Mouse (Mus musculus) small intestine, adult 2 months (tissue): ENCODE data around the gene Ifna1. TPM values are rescaled to one million over a fixed set of nuclear protein-coding genes. Genes with fewer than 3 reads are reported as not detected.
A peak's percentile ranks its signal among the peaks of the same experiment; 100 is the strongest.

Experiments
- H3K27ac ChIP-seq: fragments of 200-500 bp; 2 replicates; pipeline ENCODE4 v1.5.1; 2012; ENCODE audit warnings: low read depth, low read length, control low read depth, inconsistent platforms; ENCODE audit not compliant: insufficient read depth
- H3K27me3 ChIP-seq: fragments of 200-500 bp; 2 replicates; pipeline ENCODE4 v1.6.1; 2012; ENCODE audit warnings: mild to moderate bottlenecking, moderate library complexity, low read length, inconsistent platforms; ENCODE audit not compliant: control insufficient read depth, insufficient read depth
- H3K36me3 ChIP-seq: fragments of 200-500 bp; 2 replicates; pipeline ENCODE4 v1.6.1; 2012; ENCODE audit warnings: mild to moderate bottlenecking, low read length, control low read depth, inconsistent platforms; ENCODE audit not compliant: control insufficient read depth, insufficient read depth
- H3K4me1 ChIP-seq: fragments of 200-500 bp; 2 replicates; pipeline ENCODE4 v1.6.1; 2012; ENCODE audit warnings: low read length, inconsistent platforms, mixed read lengths; ENCODE audit not compliant: control insufficient read depth, insufficient read depth, insufficient read length
- H3K4me3 ChIP-seq: fragments of 200-500 bp; 2 replicates; pipeline ENCODE4 v1.5.1; 2012; ENCODE audit warnings: low read depth, mild to moderate bottlenecking, control low read depth, inconsistent platforms, low read length, moderate library complexity
- CTCF ChIP-seq: fragments of 200-500 bp; IDR thresholded peaks from 2 replicates; pipeline ENCODE4 v1.5.1; 2012; ENCODE audit warnings: low read depth, mild to moderate bottlenecking, control low read depth, inconsistent platforms, low read length, moderate library complexity, mixed read lengths; ENCODE audit not compliant: insufficient replicate concordance, insufficient read length; ENCODE audit errors: extremely low read depth
- POLR2A ChIP-seq: fragments of 200-500 bp; IDR thresholded peaks from 2 replicates; pipeline ENCODE4 v1.6.1; 2012; ENCODE audit warnings: low read depth, mild to moderate bottlenecking, control low read depth, inconsistent platforms, low read length, moderate library complexity
- WGBS: fragments of 180-500 bp; shearing (Covaris S2); methylation state at CpG from one replicate; pipeline ENCODE4 v1.1.7; 2018; 5-methylcytosine and 5-hydroxymethylcytosine counted together
- polyA plus RNA-seq: library from polyadenylated mRNA; depleted of rRNA; stranded (reverse); fragments of >200 nt; gene quantifications from 2 replicates; pipeline ENCODE4 v1.2.3, GENCODE M21; 2012

Gene Ifna1
- polyA plus RNA-seq, 1 experiment, result not detected

- no peaks in the 10 kb centered on the region for H3K27me3 ChIP-seq
- no peak overlapping the region for H3K4me3 ChIP-seq
- H3K4me1 ChIP-seq, result no peaks in the 10 kb centered on the region; the same call in 1 of the 2 replicates
- H3K27ac ChIP-seq, result no peak overlapping the region
- H3K36me3 ChIP-seq, result no peaks in the 10 kb centered on the region
- TF ChIP-seq CTCF, result no peak
- no peak for TF ChIP-seq POLR2A
Observed at GRCm38 (mm10) chr4:88859214-88859613, 9.3 kb downstream of the Ifna1 start.

DNA sequence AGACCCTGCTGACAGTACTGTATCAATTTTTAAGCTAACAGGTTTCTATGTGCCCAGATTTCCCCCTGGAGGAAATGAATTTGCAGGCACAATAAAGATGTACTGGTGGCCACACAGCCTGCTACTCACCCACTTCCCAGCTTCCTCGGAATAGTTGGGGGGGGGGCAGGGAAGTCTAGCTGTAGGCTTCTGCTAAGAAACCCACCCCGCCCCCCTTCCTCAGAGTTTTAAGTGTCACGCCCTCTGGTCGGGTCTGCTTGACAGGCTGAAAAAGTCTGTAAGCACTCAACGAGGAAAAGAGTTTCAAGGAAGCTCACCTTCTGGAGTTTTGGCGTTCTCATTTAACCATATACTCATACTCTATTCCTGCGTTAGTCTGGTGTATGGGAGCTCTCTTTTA is 13.4 kb downstream of the Ifna1 start:
- Histone ChIP-seq H3K4me1 (no peaks in the 10 kb centered on the region), H3K27me3 (no peaks in the 10 kb centered on the region), H3K27ac (no peak overlapping the region), H3K4me3 (no peak overlapping the region), H3K36me3 (no peaks in the 10 kb centered on the region)
- WGBS, result 43% methylated on average over 7 of the region's 7 CpGs
- no peak for TF ChIP-seq POLR2A
- no peak for TF ChIP-seq CTCF

- WGBS, result 72% methylated on average over 9 of the region's 9 CpGs
- Histone ChIP-seq H3K27ac (no peak overlapping the region), H3K27me3 (no peaks in the 10 kb centered on the region), H3K36me3 (no peaks in the 10 kb centered on the region), H3K4me1 (no peaks in the 10 kb centered on the region), H3K4me3 (no peak overlapping the region)
- TF ChIP-seq POLR2A, result no peak
- no peak for TF ChIP-seq CTCF
Observed at GRCm38 (mm10) chr4:88864599-88864998, 14.7 kb downstream of the Ifna1 start.

DNA sequence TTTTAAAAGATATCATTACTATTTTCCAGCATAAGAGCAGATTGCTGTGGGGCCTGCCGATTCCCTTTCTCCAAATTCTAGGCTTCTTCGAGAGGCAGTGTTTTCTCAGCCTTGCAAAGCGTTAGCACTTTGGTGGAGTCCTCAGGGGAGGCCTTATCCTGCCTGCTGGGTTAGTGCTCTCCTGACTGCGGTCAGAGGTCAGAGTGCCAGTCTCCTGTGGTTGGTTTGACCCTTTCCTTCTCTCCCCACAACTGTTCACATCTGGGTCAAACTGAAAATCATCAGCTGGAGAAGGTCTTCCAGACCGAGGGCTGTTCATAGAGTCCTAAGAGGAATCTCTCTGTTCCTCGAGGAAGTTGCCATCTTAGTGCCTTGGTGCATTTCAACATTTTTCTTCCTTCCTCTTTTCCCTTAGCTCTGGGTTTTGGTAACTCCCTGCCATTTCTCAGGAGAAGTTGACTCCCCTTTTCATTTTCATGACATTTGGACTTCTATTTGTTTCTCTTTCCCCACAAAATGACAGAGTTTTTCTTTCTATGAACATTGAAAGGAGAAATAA is 15.2 kb downstream of the Ifna1 start:
- H3K27ac ChIP-seq, result no peak overlapping the region
- no peak for TF ChIP-seq POLR2A
- no peak for TF ChIP-seq CTCF
- H3K36me3 ChIP-seq, result no peaks in the 10 kb centered on the region
- H3K4me1 ChIP-seq, result no peaks in the 10 kb centered on the region
- no peaks in the 10 kb centered on the region for H3K27me3 ChIP-seq
- no peak overlapping the region for H3K4me3 ChIP-seq
- 65% methylated on average over 6 of the region's 6 CpGs for WGBS

GRCm38 (mm10) chr4:88867366-88867925 is 17.6 kb downstream of the Ifna1 start:
- Histone ChIP-seq H3K4me1 (no peaks in the 10 kb centered on the region), H3K27me3 (no peaks in the 10 kb centered on the region), H3K4me3 (no peak overlapping the region), H3K36me3 (no peaks in the 10 kb centered on the region), H3K27ac (no peak overlapping the region)
- 1% methylated on average over 8 of the region's 8 CpGs for whole genome bisulfite sequencing
- TF ChIP-seq CTCF (peak; percentile 95), POLR2A (no peak)

DNA sequence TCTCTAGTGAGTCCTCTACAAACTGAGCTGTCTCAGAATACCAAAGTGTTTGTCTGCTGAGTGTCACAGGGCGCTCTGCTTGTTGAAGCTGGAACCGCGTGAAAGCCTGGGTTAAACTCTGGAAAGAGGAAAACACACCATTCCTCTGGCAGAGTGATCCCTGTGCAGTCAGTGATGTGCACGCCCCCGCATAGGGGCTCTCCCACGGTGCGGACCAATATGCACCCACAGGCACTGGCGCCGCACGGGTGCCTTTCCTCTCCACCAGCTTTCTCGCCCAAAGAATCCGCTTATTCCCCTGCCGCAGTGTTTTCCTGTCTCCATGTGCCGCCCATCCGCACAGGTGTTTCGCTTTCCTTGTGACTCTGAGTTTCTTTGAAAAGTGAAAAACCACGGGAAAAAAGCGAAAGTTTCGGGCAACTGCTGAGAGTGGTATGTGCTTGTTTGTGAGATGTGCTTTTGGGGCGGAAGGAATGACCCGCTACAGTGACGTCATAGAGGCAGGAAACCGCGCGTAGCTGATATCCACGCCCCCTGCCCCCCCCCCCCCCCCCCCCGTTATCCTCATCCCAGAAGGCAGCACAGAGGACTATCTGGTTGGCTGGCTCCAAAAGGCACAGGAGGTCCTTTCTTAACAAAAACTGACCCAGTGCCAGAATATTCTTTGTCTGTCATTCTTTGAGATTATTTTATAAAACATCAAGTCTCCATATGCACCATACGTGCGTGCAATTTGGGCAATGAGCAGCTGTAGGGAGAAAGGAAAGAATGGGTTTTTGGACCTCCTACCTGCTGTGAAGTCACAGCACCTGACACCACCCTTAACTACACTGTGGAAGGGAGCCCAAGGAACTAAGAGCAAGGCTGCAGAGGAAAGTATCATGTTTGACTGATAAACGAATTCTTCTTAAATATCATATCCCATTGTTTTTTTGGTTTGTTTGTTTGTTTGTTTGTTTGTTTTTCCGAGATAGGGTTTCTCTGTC is 18.3 kb downstream of the Ifna1 start:
- Histone ChIP-seq H3K36me3 (no peaks in the 10 kb centered on the region), H3K4me1 (no peaks in the 10 kb centered on the region), H3K4me3 (peak overlapping the region; percentile 61), H3K27me3 (no peaks in the 10 kb centered on the region), H3K27ac (no peak overlapping the region)
- no peak for TF ChIP-seq CTCF
- no peak for TF ChIP-seq POLR2A
- WGBS, result 4% methylated on average over 31 of the region's 31 CpGs

DNA sequence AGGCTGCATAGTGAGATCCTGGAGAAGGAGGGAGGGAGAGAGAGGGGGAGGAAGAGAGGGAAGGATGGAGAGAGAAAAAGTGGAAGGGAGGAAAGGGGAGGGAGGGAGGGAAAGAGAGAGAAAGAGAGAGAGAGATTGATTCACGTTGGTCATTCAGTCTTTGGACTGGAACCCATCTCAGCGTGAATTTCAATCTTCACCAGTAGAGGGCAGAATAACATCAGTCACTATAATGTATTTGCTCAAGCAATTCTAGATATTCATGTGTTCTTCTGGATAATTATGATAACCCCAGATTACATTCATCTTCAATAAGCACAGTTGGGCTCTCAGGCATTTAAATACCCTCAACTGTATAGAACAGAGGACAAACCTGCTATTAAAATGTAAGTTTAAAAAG is 22.8 kb downstream of the Ifna1 start:
- no peak for TF ChIP-seq POLR2A
- TF ChIP-seq CTCF, result no peak
- Histone ChIP-seq H3K36me3 (no peaks in the 10 kb centered on the region), H3K4me1 (peaks cover 9% of the 10 kb centered on the region; the same call in 1 of the 2 replicates), H3K4me3 (no peak overlapping the region), H3K27ac (no peak overlapping the region), H3K27me3 (no peaks in the 10 kb centered on the region)
- 0% methylated on average over 2 of the region's 2 CpGs for WGBS
